Mouse (Mus musculus) MEL (cell line): ENCODE data around the gene Manea. TPM values are rescaled to one million over a fixed set of nuclear protein-coding genes. Genes with fewer than 3 reads are reported as not detected.
A peak's percentile ranks its signal among the peaks of the same experiment; 100 is the strongest.

Experiments used
- DNase-seq: peaks from one replicate; pipeline ENCODE4 v3.0.0; 2011; ENCODE audit warnings: low read depth, low spot score
- H3K27ac ChIP-seq: 2 replicates; pipeline ENCODE4 v1.5.1; 2012; ENCODE audit warnings: low read depth, mild to moderate bottlenecking, control low read depth, low read length, moderate library complexity; ENCODE audit not compliant: control insufficient read depth
- H3K27me3 ChIP-seq, 2 experiments: fragments of 150-350 bp in 1 of 2; sonication (generic) in 1 of 2; 2 replicates each; pipeline ENCODE4 v1.6.1; 2012; ENCODE audit warnings: low read length in 2 of 2, mild to moderate bottlenecking in 2 of 2, improper control_type of control experiment in 1 of 2, moderate library complexity in 1 of 2; ENCODE audit not compliant: insufficient read depth in 2 of 2, control insufficient read depth in 1 of 2
- H3K36me3 ChIP-seq, 2 experiments: 2 replicates each; pipeline ENCODE4 v1.6.1; 2012 to 2014; ENCODE audit warnings: low read length in 2 of 2, improper control_type of control experiment in 1 of 2, inconsistent platforms in 1 of 2, mild to moderate bottlenecking in 1 of 2; ENCODE audit not compliant: insufficient read depth in 2 of 2, control insufficient read depth in 1 of 2
- H3K4me1 ChIP-seq, 2 experiments: fragments of 150-350 bp in 1 of 2; sonication (generic) in 1 of 2; 2 replicates each; pipeline ENCODE4 v1.6.1; 2012; ENCODE audit warnings: low read length in 2 of 2, improper control_type of control experiment in 1 of 2, mild to moderate bottlenecking in 1 of 2; ENCODE audit not compliant: insufficient read depth in 2 of 2, control insufficient read depth in 1 of 2
- H3K4me3 ChIP-seq, 2 experiments: fragments of 150-350 bp in 1 of 2; sonication (generic) in 1 of 2; 2 replicates each; pipeline ENCODE4 v1.5.1; 2012; ENCODE audit warnings: low read depth in 2 of 2, low read length in 2 of 2, mild to moderate bottlenecking in 2 of 2, moderate library complexity in 2 of 2, control low read depth in 1 of 2, improper control_type of control experiment in 1 of 2; ENCODE audit not compliant: control insufficient read depth in 1 of 2, insufficient read depth in 1 of 2
- H3K79me2 ChIP-seq: 2 replicates; pipeline ENCODE4 v1.6.1; 2012; ENCODE audit warnings: mild to moderate bottlenecking, low read length, moderate library complexity; ENCODE audit not compliant: control insufficient read depth, poor library complexity, insufficient read depth
- H3K9ac ChIP-seq: 2 replicates; pipeline ENCODE4 v1.6.1; 2012; ENCODE audit warnings: low read depth, mild to moderate bottlenecking, control low read depth, low read length, moderate library complexity; ENCODE audit not compliant: control insufficient read depth, poor library complexity, severe bottlenecking
- H3K9me3 ChIP-seq: fragments of 150-350 bp; sonication (generic); replicated peaks from 2 replicates; pipeline ENCODE4 v1.6.1; 2012; ENCODE audit warnings: mild to moderate bottlenecking, low read length, improper control_type of control experiment, moderate library complexity; ENCODE audit not compliant: insufficient read depth
- CHD2 ChIP-seq: IDR thresholded peaks from 2 replicates; pipeline ENCODE4 v1.6.1; 2011; ENCODE audit warnings: low read length, improper control_type of control experiment
- ETS1 ChIP-seq: IDR thresholded peaks from 2 replicates; pipeline ENCODE4 v1.6.1; 2012; ENCODE audit warnings: low read depth, mild to moderate bottlenecking, inconsistent platforms, low read length, improper control_type of control experiment, moderate library complexity
- KAT2A ChIP-seq: conservative IDR thresholded peaks from 2 replicates; pipeline ENCODE4 v1.6.1; 2012; ENCODE audit warnings: low read depth, low read length, improper control_type of control experiment, inconsistent platforms
- MAFK ChIP-seq: IDR thresholded peaks from 2 replicates; pipeline ENCODE4 v1.6.1; 2011; ENCODE audit warnings: low read depth, mild to moderate bottlenecking, low read length, improper control_type of control experiment, borderline replicate concordance
- MAX ChIP-seq: IDR thresholded peaks from 2 replicates; pipeline ENCODE4 v1.6.1; 2011; ENCODE audit warnings: low read length, improper control_type of control experiment
- MAZ ChIP-seq: IDR thresholded peaks from 2 replicates; pipeline ENCODE4 v1.6.1; 2012; ENCODE audit warnings: low read depth, mild to moderate bottlenecking, inconsistent platforms, low read length, improper control_type of control experiment
- MEF2A ChIP-seq: IDR thresholded peaks from 2 replicates; pipeline ENCODE4 v1.6.1; 2014; ENCODE audit warnings: low read depth, mild to moderate bottlenecking, inconsistent platforms, low read length, improper control_type of control experiment; ENCODE audit not compliant: poor library complexity, insufficient replicate concordance, severe bottlenecking; ENCODE audit errors: extremely low read depth
- MXI1 ChIP-seq: IDR thresholded peaks from 2 replicates; pipeline ENCODE4 v1.6.1; 2011; ENCODE audit warnings: mild to moderate bottlenecking, low read depth, low read length, improper control_type of control experiment
- MYB ChIP-seq: IDR thresholded peaks from 2 replicates; pipeline ENCODE4 v1.6.1; 2011; ENCODE audit warnings: mild to moderate bottlenecking, low read depth, low read length, improper control_type of control experiment
- NRF1 ChIP-seq: IDR thresholded peaks from 2 replicates; pipeline ENCODE4 v1.6.1; 2014; ENCODE audit warnings: low read depth, mild to moderate bottlenecking, inconsistent platforms, low read length, improper control_type of control experiment, moderate library complexity; ENCODE audit not compliant: poor library complexity, insufficient read depth, severe bottlenecking
- POLR2A ChIP-seq, 2 experiments: IDR thresholded peaks; 2 replicates each; pipeline ENCODE4 v1.6.1; 2011 to 2012; ENCODE audit warnings: low read length in 2 of 2, mild to moderate bottlenecking in 2 of 2, control low read depth in 1 of 2, improper control_type of control experiment in 1 of 2, low read depth in 1 of 2, moderate library complexity in 1 of 2; ENCODE audit not compliant: control insufficient read depth in 1 of 2, insufficient read depth in 1 of 2, poor library complexity in 1 of 2
- POLR2AphosphoS5 ChIP-seq: IDR thresholded peaks from 2 replicates; pipeline ENCODE4 v1.6.1; 2012; ENCODE audit warnings: low read depth, borderline replicate concordance, mild to moderate bottlenecking, inconsistent platforms, low read length, moderate library complexity, mixed read lengths
- RAD21 ChIP-seq: IDR thresholded peaks from 2 replicates; pipeline ENCODE4 v1.6.1; 2011; ENCODE audit warnings: mild to moderate bottlenecking, low read depth, low read length, improper control_type of control experiment
- RCOR1 ChIP-seq: IDR thresholded peaks from 2 replicates; pipeline ENCODE4 v1.6.1; 2012; ENCODE audit warnings: low read depth, mild to moderate bottlenecking, inconsistent platforms, low read length, improper control_type of control experiment
- TAL1 ChIP-seq: IDR thresholded peaks from 2 replicates; pipeline ENCODE4 v1.6.1; 2012; ENCODE audit warnings: mild to moderate bottlenecking, inconsistent platforms, low read length, moderate library complexity, mixed read lengths
- TBP ChIP-seq: IDR thresholded peaks from 2 replicates; pipeline ENCODE4 v1.8.0; 2011; ENCODE audit warnings: low read depth, low read length, improper control_type of control experiment
- TCF12 ChIP-seq: IDR thresholded peaks from 2 replicates; pipeline ENCODE4 v1.6.1; 2014; ENCODE audit warnings: low read depth, mild to moderate bottlenecking, inconsistent platforms, low read length, improper control_type of control experiment, moderate library complexity
- USF2 ChIP-seq, 2 experiments: IDR thresholded peaks; 2 replicates each; pipeline ENCODE4 v1.6.1; 2011 to 2012; ENCODE audit warnings: improper control_type of control experiment in 2 of 2, low read length in 2 of 2, borderline replicate concordance in 1 of 2, inconsistent platforms in 1 of 2, low read depth in 1 of 2, mild to moderate bottlenecking in 1 of 2; ENCODE audit not compliant: insufficient read depth in 1 of 2
- ZC3H11A ChIP-seq: IDR thresholded peaks from 2 replicates; pipeline ENCODE4 v1.6.1; 2012; ENCODE audit warnings: low read depth, mild to moderate bottlenecking, inconsistent platforms, low read length, improper control_type of control experiment
- ZNF384 ChIP-seq: IDR thresholded peaks from 2 replicates; pipeline ENCODE4 v1.6.1; 2012; ENCODE audit warnings: low read depth, mild to moderate bottlenecking, inconsistent platforms, low read length, improper control_type of control experiment
- polyA plus RNA-seq, 2 experiments: library from polyadenylated mRNA; stranded (reverse) in 1 of 2; unstranded in 1 of 2; fragments of >175 nt in 1 of 2; fragments of >200 nt in 1 of 2; gene quantifications; 2 replicates each; pipeline versions ENCODE4 v1.2.1 to v1.2.4; 2012; ENCODE audit warnings: low replicate concordance in 2 of 2, low read depth in 1 of 2; ENCODE audit not compliant: insufficient read length in 2 of 2, insufficient read depth in 1 of 2, missing spikeins in 1 of 2
- total RNA-seq: library from RNA; depleted of rRNA; stranded (reverse); fragments of 300-350 nt; gene quantifications from 2 replicates; pipeline ENCODE4 v1.2.3, GENCODE M21; 2012

Gene Manea
- total and polyA plus RNA-seq, 3 experiments = 7.1 to 69.4 (median 7.8) TPM

GRCm38 (mm10) chr4:26345741-26346442, 799 bp downstream of the Manea start:
- TF ChIP-seq TCF12 (0 out of 2 replicates have a peak, but pooled peaks have one; percentile 3), NRF1 (no peak), ZNF384 (peak; percentile 72)
- TF ChIP-seq, all 39 proteins: peak for 2
- Histone ChIP-seq H3K4me3 (peak overlapping the region; percentile 91 to 93), H3K36me3 (peaks cover 0 to 12% of the 10 kb centered on the region in 2 experiments; a peak in 2 of 4 replicates), H3K9ac (peak overlapping the region; percentile 89), H3K27ac (peak overlapping the region; percentile 85), H3K9me3 (no peaks in the 10 kb centered on the region), H3K27me3 (no peaks in the 10 kb centered on the region), H3K79me2 (peaks cover 8% of the 10 kb centered on the region), H3K4me1 (peaks cover 5 to 6% of the 10 kb centered on the region in 2 experiments; a peak in 3 of 4 replicates)
- peak; percentile 69 for DNase-seq

DNA sequence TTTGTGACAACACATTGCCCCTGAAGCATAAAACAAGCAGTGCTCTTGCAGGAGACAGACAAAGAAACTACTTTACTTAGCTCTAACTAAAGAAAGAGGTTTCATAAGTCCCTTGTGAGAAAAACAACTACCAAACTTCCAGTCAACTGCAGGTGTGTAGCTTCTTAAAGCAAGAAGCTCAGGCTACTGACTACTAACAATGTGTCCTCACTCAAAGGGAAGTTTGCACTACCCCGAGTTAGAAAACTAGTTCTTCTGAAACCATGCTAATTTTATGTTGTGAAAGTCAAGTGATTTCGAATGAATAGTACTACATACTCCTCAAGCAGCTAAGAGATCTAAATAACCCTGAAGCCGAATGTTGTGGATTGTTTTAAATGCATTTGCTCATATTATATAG, 1.6 kb downstream of the Manea start:
- H3K27ac ChIP-seq = no peak overlapping the region
- H3K9me3 ChIP-seq = no peaks in the 10 kb centered on the region
- peak; percentile 46 for DNase-seq
- H3K36me3 ChIP-seq = peaks cover 2 to 12% of the 10 kb centered on the region in 2 experiments; a peak in 3 of 4 replicates
- peak overlapping the region in 1 of 2 experiments; percentile 91; a peak in 2 of 4 replicates for H3K4me3 ChIP-seq
- TF ChIP-seq POLR2A (IDR thresholded peaks at IDR 0.05; ENCODE audit: control insufficient read depth in 1 of 2, insufficient read depth in 1 of 2, low read depth in 1 of 2, low read length in 2 of 2, poor library complexity in 1 of 2) (no peak), ETS1 (no peak), MAFK (no peak)
- H3K4me1 ChIP-seq = peaks cover 5 to 6% of the 10 kb centered on the region in 2 experiments; a peak in 3 of 4 replicates
- H3K79me2 ChIP-seq = peaks cover 8% of the 10 kb centered on the region
- no peaks in the 10 kb centered on the region for H3K27me3 ChIP-seq
- H3K9ac ChIP-seq = peak overlapping the region; percentile 89

DNA sequence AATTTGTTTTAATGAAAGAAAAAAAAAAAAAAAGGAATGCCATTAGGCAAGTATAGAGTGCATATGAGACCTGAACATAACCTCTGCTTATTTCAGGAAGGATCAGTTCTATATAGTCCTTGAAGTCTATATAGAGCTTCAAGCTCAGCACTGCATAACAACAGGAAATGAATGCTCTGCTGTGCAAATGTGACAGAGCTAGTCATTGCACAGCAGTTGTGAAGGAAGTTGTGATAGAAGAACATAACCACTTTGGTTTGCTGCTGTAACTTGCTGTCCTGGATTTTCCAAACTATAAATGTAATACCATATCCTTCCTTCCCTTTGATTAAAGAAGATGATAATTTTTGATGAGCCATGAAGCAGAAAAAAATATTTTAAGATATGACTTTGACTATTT, 4.3 kb downstream of the Manea start:
- H3K4me3 ChIP-seq = no peak overlapping the region
- no peak for TF ChIP-seq RAD21
- TF ChIP-seq KAT2A = no peak
- no peak for TF ChIP-seq TBP
- no peak for TF ChIP-seq MYB
- TF ChIP-seq CHD2 = no peak
- TF ChIP-seq ZC3H11A = no peak
- no peak for TF ChIP-seq MAX
- TF ChIP-seq MXI1 = no peak
- TF ChIP-seq POLR2AphosphoS5 = no peak
- no peak for TF ChIP-seq USF2 (IDR thresholded peaks at IDR 0.05; ENCODE audit: borderline replicate concordance in 1 of 2, insufficient read depth in 1 of 2, low read depth in 1 of 2, low read length in 2 of 2)
- TF ChIP-seq MAFK = no peak
- no peak for TF ChIP-seq MEF2A
- no peak for TF ChIP-seq RCOR1
- TF ChIP-seq TAL1 = no peak
- no peak for TF ChIP-seq TCF12
- no peak for TF ChIP-seq MAZ
- H3K4me1 ChIP-seq = peaks cover 5 to 6% of the 10 kb centered on the region in 2 experiments; a peak in 3 of 4 replicates
- DNase-seq = no peak
- no peaks in the 10 kb centered on the region for H3K27me3 ChIP-seq
- no peaks in the 10 kb centered on the region for H3K9me3 ChIP-seq
- H3K9ac ChIP-seq = no peak overlapping the region
- peaks cover 8% of the 10 kb centered on the region for H3K79me2 ChIP-seq
- H3K27ac ChIP-seq = no peak overlapping the region
- peaks cover 2 to 12% of the 10 kb centered on the region in 2 experiments; a peak in 3 of 4 replicates for H3K36me3 ChIP-seq
